Mouse (Mus musculus): ENCODE measurements at regions not wholly inside any gene's neighbourhood (a gene's known extent, or its start where the extent isn't known, plus 50 kb on each side); places are given as distances from the start of the nearest gene placed in this dataset.

DNA sequence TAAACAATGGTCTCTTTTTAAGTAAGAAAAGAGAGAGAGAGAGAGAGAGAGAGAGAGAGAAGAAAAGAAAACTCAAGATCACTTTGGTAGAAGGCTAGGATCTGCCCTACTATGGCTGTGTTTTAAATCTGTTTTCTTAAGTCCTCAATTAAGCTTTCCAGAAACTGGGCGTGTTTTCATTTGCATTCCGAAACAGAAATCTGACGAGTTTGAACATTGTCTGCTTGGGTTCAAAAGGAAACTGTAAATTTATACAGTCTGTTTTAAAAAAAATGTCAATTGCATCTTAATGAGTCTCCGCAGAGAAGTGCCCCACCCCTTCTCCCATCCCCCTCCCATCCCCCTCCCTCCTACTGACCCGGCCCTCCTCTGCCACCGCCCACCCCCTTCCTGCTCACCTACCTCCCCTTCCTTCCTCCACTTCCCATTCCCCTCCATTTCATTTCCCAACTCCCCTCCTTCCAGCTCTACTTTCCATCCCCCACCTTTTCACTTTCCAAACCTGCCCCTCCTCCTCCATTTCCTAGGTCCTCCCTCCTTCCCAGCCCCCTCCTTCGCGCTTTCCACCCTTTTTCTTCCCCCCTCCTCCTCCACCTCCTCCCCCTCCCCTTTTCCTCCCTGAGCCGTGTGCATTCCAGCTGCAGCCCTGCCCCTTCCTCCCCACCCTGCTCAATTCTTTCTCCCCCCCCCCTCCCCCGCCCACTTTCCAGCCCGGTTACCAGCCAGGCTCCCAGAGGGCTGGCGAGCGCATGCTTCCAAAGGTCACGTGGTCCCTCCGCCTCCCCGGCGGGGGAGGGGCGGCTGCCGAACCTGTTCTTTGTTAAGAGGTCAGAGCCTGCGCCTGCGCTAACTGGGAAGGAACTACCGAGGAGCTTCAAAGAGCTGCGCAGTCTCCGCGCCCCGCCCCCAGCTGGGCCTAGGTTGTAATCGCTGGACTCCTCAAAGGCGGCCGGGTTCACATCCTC, 77.7 kb upstream of the Tbl1x start:
- ATAC-seq (replicated peaks; ENCODE audit: poor library complexity), result peak; percentile 97

DNA sequence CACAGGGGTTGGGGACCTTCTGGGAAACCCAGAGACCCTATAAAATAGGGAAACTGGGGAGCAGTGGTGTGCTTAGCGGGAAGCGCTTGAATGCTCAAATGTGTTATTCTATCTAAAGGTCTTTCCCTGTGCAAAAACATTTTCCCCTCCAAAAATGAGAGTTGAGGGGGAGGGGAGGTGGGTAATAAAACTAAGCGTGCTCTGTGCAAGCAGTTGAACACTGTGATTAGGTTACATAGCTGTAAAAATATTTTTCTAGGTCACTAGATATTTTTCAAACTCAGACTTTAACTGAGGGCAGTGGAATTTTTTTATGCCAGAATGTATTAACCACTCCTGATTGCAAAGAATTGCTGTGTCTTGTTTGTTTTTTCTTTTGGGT, 77.0 kb upstream of the Tbl1x start:
- no peak for ATAC-seq (replicated peaks; ENCODE audit: poor library complexity)

DNA sequence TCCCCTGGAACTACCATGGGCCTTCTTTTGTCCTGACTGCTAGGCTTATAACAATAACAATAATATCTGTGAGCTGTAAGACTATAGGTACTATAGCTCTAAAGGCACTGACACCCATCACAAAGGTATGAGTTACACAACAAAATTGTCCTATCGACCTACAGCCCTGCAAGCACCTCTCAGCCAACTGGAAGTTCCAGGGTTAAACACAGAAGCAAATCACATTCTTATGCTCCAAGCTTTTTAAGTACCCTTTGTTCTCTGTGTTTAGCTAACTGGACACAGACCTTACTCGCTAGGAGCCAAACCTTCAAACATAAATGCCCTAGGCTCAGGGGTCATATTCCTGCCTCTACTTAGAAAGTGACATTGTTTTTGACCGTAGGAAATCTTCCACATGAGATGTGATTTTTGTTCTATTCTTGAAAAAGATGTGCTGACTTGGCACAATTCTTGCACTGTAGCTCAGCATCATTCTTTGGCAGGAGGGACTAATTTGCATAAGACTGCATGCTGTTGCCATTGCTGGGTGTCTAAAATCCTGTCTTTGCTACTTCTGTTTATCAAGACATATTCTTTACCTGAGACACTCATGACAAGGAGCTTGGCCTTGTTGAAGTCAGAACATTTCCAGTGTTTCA, 66.8 kb upstream of the Tbl1x start:
- ATAC-seq (replicated peaks; ENCODE audit: poor library complexity), result no peak

DNA sequence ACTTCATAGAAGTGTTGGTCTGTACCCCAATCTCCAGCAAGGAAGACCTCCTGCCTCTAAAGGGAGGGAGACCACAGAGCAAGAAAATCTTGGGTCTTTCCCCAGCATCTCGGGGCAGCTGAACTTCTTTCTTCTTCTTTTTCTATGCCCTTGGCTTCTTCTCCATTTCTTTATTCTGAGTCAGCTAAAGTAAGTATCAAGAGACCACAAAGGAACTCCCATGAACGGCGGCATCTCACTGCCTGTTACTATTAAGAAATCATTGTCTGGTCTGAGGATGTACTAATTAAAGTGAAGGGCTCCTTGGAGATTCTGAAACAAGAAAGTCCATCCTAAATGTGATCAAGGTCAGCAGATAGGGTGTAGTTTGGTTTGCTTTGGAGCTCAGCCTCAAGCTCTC, 64.1 kb upstream of the Tbl1x start:
- peak; percentile 69 for ATAC-seq (replicated peaks; ENCODE audit: poor library complexity)

DNA sequence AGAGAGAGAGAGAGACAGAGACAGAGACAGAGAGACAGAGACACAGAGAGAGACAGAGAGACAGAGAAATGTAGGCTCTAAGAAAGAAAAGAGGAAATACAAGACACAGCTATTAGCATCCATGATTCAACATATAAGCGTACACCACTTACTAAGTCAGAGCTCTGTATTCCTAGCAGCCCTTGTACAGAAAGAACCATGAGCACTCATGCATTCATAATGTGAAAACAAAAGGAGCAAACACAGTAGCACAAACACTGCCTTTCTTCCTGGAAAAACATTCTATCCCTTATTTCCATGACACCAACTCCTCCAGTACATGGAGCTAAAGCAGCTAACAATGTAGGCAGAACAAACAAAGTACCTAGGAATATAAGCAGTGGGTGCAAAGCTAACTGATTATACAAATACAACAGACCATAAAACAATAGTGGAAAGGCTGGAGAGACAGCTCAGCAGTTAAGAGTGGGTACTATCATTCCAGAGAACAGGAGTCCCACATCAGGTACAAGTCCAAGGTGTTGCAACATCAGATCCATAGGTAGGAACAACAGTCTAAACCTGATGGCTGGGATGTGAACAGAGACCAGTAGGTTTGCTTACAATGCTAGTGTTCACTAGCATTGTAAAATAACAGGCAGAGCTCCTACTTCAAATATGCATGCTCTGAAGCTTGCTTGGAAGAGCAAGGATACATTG, 58.7 kb upstream of the Tbl1x start:
- no peak for ATAC-seq (replicated peaks; ENCODE audit: poor library complexity)
